Comparison of ENCODE assay signal across 24 mouse cellular contexts in genomic region chr6:52502986-52503385, GRCm38 (mm10).
DNase-seq lines count a peak whose midpoint lies in the region; ATAC-seq and TF ChIP-seq lines count a peak whose summit lies in the region.
"Had no signal": no experiment of that assay in that cellular context is flagged by ENCODE, and none has a peak within 500 bp of the region (broad histone marks: within the 10 kb centered on the region; RNA-seq: fewer than 3 reads in every experiment).

No protein-coding gene starts in this region.

- H3K27me3 ChIP-seq in lung, postnatal 0 days (replicated peaks; ENCODE audit: insufficient read depth, low read length): no peaks in the 10 kb centered on the region
- H3K27me3 ChIP-seq: embryonic facial prominence, embryonic 12.5 days; embryonic facial prominence, embryonic 15.5 days; hindbrain, embryonic 13.5 days; intestine, embryonic 15.5 days had no signal

- no peak for ATAC-seq in lung, postnatal 0 days
- ATAC-seq: activated CD4-positive, CD25-positive, alpha-beta regulatory T cell, adult 4 months; forebrain, embryonic 14.5 days; forebrain, postnatal 0 days; hindbrain, embryonic 16.5 days; intestine, embryonic 15.5 days had no signal

- no peak overlapping the region for H3K4me2 ChIP-seq in lung, postnatal 0 days (replicated peaks; ENCODE audit: low read depth, low read length)
- H3K4me2 ChIP-seq: embryonic facial prominence, embryonic 12.5 days; embryonic facial prominence, embryonic 15.5 days; heart, embryonic 11.5 days; hindbrain, embryonic 13.5 days; intestine, embryonic 15.5 days had no signal

- H3K4me1 ChIP-seq in lung, postnatal 0 days (ENCODE audit: insufficient read depth, low read depth, low read length): no peaks in the 10 kb centered on the region
- H3K4me1 ChIP-seq: embryonic facial prominence, embryonic 12.5 days; hindbrain, embryonic 10.5 days; hindbrain, embryonic 13.5 days; intestine, embryonic 15.5 days had no signal

- no peak overlapping the region for H3K4me3 ChIP-seq in gastrocnemius, adult 2 months
- H3K4me3 ChIP-seq in lung, postnatal 0 days (ENCODE audit: low read depth, low read length): no peak overlapping the region
- H3K4me3 ChIP-seq: embryonic facial prominence, embryonic 12.5 days; embryonic facial prominence, embryonic 15.5 days; hindbrain, embryonic 10.5 days; hindbrain, embryonic 13.5 days; intestine, embryonic 15.5 days had no signal

- TF ChIP-seq CTCF in gastrocnemius, adult 2 months (IDR thresholded peaks at IDR 0.05): no peak
- no peak for TF ChIP-seq CTCF in lung, postnatal 0 days (IDR thresholded peaks at IDR 0.05)

- H3K27ac ChIP-seq in gastrocnemius, adult 2 months: 0 out of 2 replicates have a peak overlapping the region, but pooled peaks have one; percentile 76
- peak overlapping the region; percentile 47; the same call in 1 of the 2 replicates for H3K27ac ChIP-seq in lung, postnatal 0 days (ENCODE audit: low read length)
- H3K27ac ChIP-seq: embryonic facial prominence, embryonic 12.5 days; embryonic facial prominence, embryonic 15.5 days; hindbrain, embryonic 10.5 days; hindbrain, embryonic 13.5 days; intestine, embryonic 15.5 days had no signal

- DNase-seq in gastrocnemius, adult 2 months: no peak
- DNase-seq in gastrocnemius, postnatal 36 days: no peak
- no peak for DNase-seq in lung, postnatal 0 days (ENCODE audit: low spot score)
- no peak for DNase-seq in lung, postnatal 14 days
- DNase-seq in yolk sac, embryonic 10.5 days (ENCODE audit: low spot score): peak; percentile 58
- no peak for DNase-seq in right cerebral cortex, postnatal 10 days (ENCODE audit: low spot score in 2 of 2)
- DNase-seq: adrenal gland, adult 8-10 months; adrenal gland, postnatal 25 days; cerebellum, adult 18-20 months; cerebellum, adult 9-10 months; cerebellum, postnatal 14 days; forebrain, postnatal 0 days; gastrocnemius, postnatal 10 days; heart, adult 18-20 months; kidney, adult 18-20 months had no signal

- H3K9me3 ChIP-seq in lung, postnatal 0 days (ENCODE audit: low read length): no peaks in the 10 kb centered on the region
- H3K9me3 ChIP-seq: embryonic facial prominence, embryonic 12.5 days; embryonic facial prominence, embryonic 15.5 days; hindbrain, embryonic 10.5 days; hindbrain, embryonic 13.5 days; intestine, embryonic 15.5 days had no signal

- 68% methylated on average over 2 of the region's 2 CpGs for WGBS in lung, postnatal 0 days

- intact Hi-C loops in gastrocnemius, adult 2 months (cut with DNase I): no loop called here
- intact Hi-C loops in gastrocnemius, postnatal 36 days (cut with DNase I): no loop called here

- no peak overlapping the region for H3K9ac ChIP-seq in lung, postnatal 0 days (replicated peaks; ENCODE audit: low read depth)
- H3K9ac ChIP-seq: embryonic facial prominence, embryonic 12.5 days; embryonic facial prominence, embryonic 15.5 days; forebrain, postnatal 0 days; hindbrain, embryonic 13.5 days; intestine, embryonic 15.5 days had no signal

- TF ChIP-seq EP300 in lung, postnatal 0 days (IDR thresholded peaks at IDR 0.05): no peak

- no peaks in the 10 kb centered on the region for H3K36me3 ChIP-seq in lung, postnatal 0 days (ENCODE audit: insufficient read depth, low read length)
- H3K36me3 ChIP-seq: embryonic facial prominence, embryonic 12.5 days; embryonic facial prominence, embryonic 15.5 days; hindbrain, embryonic 10.5 days; hindbrain, embryonic 13.5 days; intestine, embryonic 15.5 days had no signal
